Mouse (Mus musculus) CH12.LX (cell line): ENCODE measurements at regions not wholly inside any gene's neighbourhood (a gene's known extent, or its start where the extent isn't known, plus 50 kb on each side); places are given as distances from the start of the nearest gene placed in this dataset.

Experiments
- DNase-seq: peaks from one replicate; pipeline ENCODE4 v3.0.0-alpha.2; 2013; ENCODE audit errors: extremely low read depth
- H3K27ac ChIP-seq: 2 replicates; pipeline ENCODE4 v1.5.1; 2012; ENCODE audit warnings: low read depth, mild to moderate bottlenecking, control low read depth, moderate library complexity; ENCODE audit not compliant: insufficient read depth
- H3K27me3 ChIP-seq: replicated peaks from 2 replicates; pipeline ENCODE3; 2012; ENCODE audit warnings: inconsistent platforms
- H3K36me3 ChIP-seq, 2 experiments: replicated peaks in 1 of 2; 2 replicates each; pipeline versions ENCODE3 to v1.6.1; 2012; ENCODE audit warnings: inconsistent platforms in 1 of 2, low read length in 1 of 2, mild to moderate bottlenecking in 1 of 2, mixed read lengths in 1 of 2, moderate library complexity in 1 of 2; ENCODE audit not compliant: control insufficient read depth in 1 of 2, insufficient read depth in 1 of 2
- H3K4me1 ChIP-seq, 2 experiments: 2 replicates each; pipeline ENCODE4 v1.6.1; 2012; ENCODE audit warnings: inconsistent platforms in 1 of 2, moderate library complexity in 1 of 2; ENCODE audit not compliant: insufficient read depth in 2 of 2, control insufficient read depth in 1 of 2
- H3K4me2 ChIP-seq: 2 replicates; pipeline ENCODE4 v1.6.1; 2012; ENCODE audit warnings: low read depth, mild to moderate bottlenecking, control low read depth; ENCODE audit not compliant: poor library complexity, insufficient read depth, severe bottlenecking
- H3K4me3 ChIP-seq, 3 experiments: fragments of 150-350 bp in 1 of 3; sonication (generic) in 1 of 3; replicated peaks in 1 of 3; 2 replicates each; pipeline versions ENCODE3 to v1.5.1; 2011 to 2012; ENCODE audit warnings: low read depth in 2 of 3, low read length in 2 of 3, mild to moderate bottlenecking in 2 of 3, moderate library complexity in 2 of 3, control low read depth in 1 of 3, improper control_type of control experiment in 1 of 3, inconsistent platforms in 1 of 3, mixed read lengths in 1 of 3; ENCODE audit not compliant: poor library complexity in 1 of 3
- H3K79me2 ChIP-seq: replicated peaks from 2 replicates; pipeline ENCODE4 v1.6.1; 2012; ENCODE audit warnings: mild to moderate bottlenecking, moderate library complexity; ENCODE audit not compliant: control insufficient read depth, poor library complexity, insufficient read depth, severe bottlenecking; ENCODE audit errors: extremely low read depth
- H3K9ac ChIP-seq: 2 replicates; pipeline ENCODE4 v1.6.1; 2012; ENCODE audit warnings: low read depth, mild to moderate bottlenecking, control low read depth, moderate library complexity; ENCODE audit not compliant: insufficient read depth
- H3K9me3 ChIP-seq: replicated peaks from 2 replicates; pipeline ENCODE3; 2012; ENCODE audit warnings: low read length, inconsistent platforms, mixed read lengths
- CHD1 ChIP-seq: IDR thresholded peaks from 2 replicates; pipeline ENCODE4 v1.6.1; 2012; ENCODE audit warnings: low read depth, low read length, improper control_type of control experiment, inconsistent platforms
- CTCF ChIP-seq, 2 experiments: IDR thresholded peaks in 1 of 2; conservative IDR thresholded peaks in 1 of 2; 2 replicates each; pipeline ENCODE4 v1.5.1; 2011 to 2012; ENCODE audit warnings: low read depth in 2 of 2, low read length in 2 of 2, improper control_type of control experiment in 1 of 2, inconsistent platforms in 1 of 2, mild to moderate bottlenecking in 1 of 2, moderate library complexity in 1 of 2
- E2F4 ChIP-seq: IDR thresholded peaks from 2 replicates; pipeline ENCODE4 v1.6.1; 2011; ENCODE audit warnings: low read depth, low read length, improper control_type of control experiment; ENCODE audit not compliant: insufficient replicate concordance
- ELF1 ChIP-seq: IDR thresholded peaks from 2 replicates; pipeline ENCODE4 v1.6.1; 2014; ENCODE audit warnings: low read depth, mild to moderate bottlenecking, inconsistent platforms, low read length, improper control_type of control experiment
- EP300 ChIP-seq: IDR thresholded peaks from 2 replicates; pipeline ENCODE4 v1.6.1; 2011; ENCODE audit warnings: low read length, improper control_type of control experiment
- ETS1 ChIP-seq: conservative IDR thresholded peaks from 2 replicates; pipeline ENCODE4 v1.6.1; 2012; ENCODE audit warnings: low read depth, mild to moderate bottlenecking, inconsistent platforms, low read length, improper control_type of control experiment, moderate library complexity
- IRF4 ChIP-seq: IDR thresholded peaks from 2 replicates; pipeline ENCODE4 v1.6.1; 2014; ENCODE audit warnings: low read depth, mild to moderate bottlenecking, inconsistent platforms, low read length, improper control_type of control experiment
- JUN ChIP-seq: IDR thresholded peaks from 2 replicates; pipeline ENCODE4 v1.6.1; 2011; ENCODE audit warnings: low read depth, mild to moderate bottlenecking, low read length, improper control_type of control experiment, moderate library complexity; ENCODE audit not compliant: insufficient read depth
- JUND ChIP-seq: conservative IDR thresholded peaks from 2 replicates; pipeline ENCODE4 v1.6.1; 2011; ENCODE audit warnings: low read depth, low read length, improper control_type of control experiment
- KAT2A ChIP-seq: IDR thresholded peaks from 2 replicates; pipeline ENCODE4 v1.6.1; 2012; ENCODE audit warnings: low read length, improper control_type of control experiment, inconsistent platforms; ENCODE audit not compliant: insufficient replicate concordance
- MAFK ChIP-seq: IDR thresholded peaks from 2 replicates; pipeline ENCODE4 v1.6.1; 2011; ENCODE audit warnings: low read length, improper control_type of control experiment; ENCODE audit not compliant: insufficient replicate concordance
- MAX ChIP-seq: IDR thresholded peaks from 2 replicates; pipeline ENCODE4 v1.6.1; 2011; ENCODE audit warnings: low read length, improper control_type of control experiment
- MAZ ChIP-seq: IDR thresholded peaks from 2 replicates; pipeline ENCODE4 v1.6.1; 2012; ENCODE audit warnings: low read depth, mild to moderate bottlenecking, inconsistent platforms, low read length, improper control_type of control experiment, moderate library complexity
- MEF2A ChIP-seq: IDR thresholded peaks from 2 replicates; pipeline ENCODE4 v1.6.1; 2014; ENCODE audit warnings: low read depth, mild to moderate bottlenecking, inconsistent platforms, low read length, improper control_type of control experiment, borderline replicate concordance
- MYC ChIP-seq: IDR thresholded peaks from 2 replicates; pipeline ENCODE4 v1.6.1; 2011; ENCODE audit warnings: low read depth, mild to moderate bottlenecking, improper control_type of control experiment, low read length
- NRF1 ChIP-seq: IDR thresholded peaks from 2 replicates; pipeline ENCODE4 v1.6.1; 2014; ENCODE audit warnings: low read depth, mild to moderate bottlenecking, inconsistent platforms, low read length, improper control_type of control experiment, moderate library complexity
- POLR2AphosphoS2 ChIP-seq: IDR thresholded peaks from 2 replicates; pipeline ENCODE4 v1.6.1; 2011; ENCODE audit warnings: low read depth, low read length, improper control_type of control experiment
- RAD21 ChIP-seq: IDR thresholded peaks from 2 replicates; pipeline ENCODE4 v1.6.1; 2011; ENCODE audit warnings: low read depth, mild to moderate bottlenecking, low read length, improper control_type of control experiment, moderate library complexity
- SIN3A ChIP-seq: IDR thresholded peaks from 2 replicates; pipeline ENCODE4 v1.6.1; 2012; ENCODE audit warnings: low read length, improper control_type of control experiment, inconsistent platforms
- TBP ChIP-seq: conservative IDR thresholded peaks from 2 replicates; pipeline ENCODE4 v1.6.1; 2011; ENCODE audit warnings: low read depth, low read length, improper control_type of control experiment
- TCF12 ChIP-seq: IDR thresholded peaks from 2 replicates; pipeline ENCODE4 v1.6.1; 2014; ENCODE audit warnings: low read depth, mild to moderate bottlenecking, inconsistent platforms, low read length, improper control_type of control experiment
- UBTF ChIP-seq: IDR thresholded peaks from 2 replicates; pipeline ENCODE4 v1.6.1; 2012; ENCODE audit warnings: low read depth, mild to moderate bottlenecking, inconsistent platforms, low read length, improper control_type of control experiment, moderate library complexity
- USF1 ChIP-seq: IDR thresholded peaks from 2 replicates; pipeline ENCODE4 v1.6.1; 2014; ENCODE audit warnings: low read depth, mild to moderate bottlenecking, inconsistent platforms, low read length, improper control_type of control experiment
- USF2 ChIP-seq: conservative IDR thresholded peaks from 2 replicates; pipeline ENCODE4 v1.6.1; 2011; ENCODE audit warnings: low read depth, low read length, improper control_type of control experiment
- ZC3H11A ChIP-seq: IDR thresholded peaks from 2 replicates; pipeline ENCODE4 v1.6.1; 2012; ENCODE audit warnings: low read depth, mild to moderate bottlenecking, inconsistent platforms, low read length, improper control_type of control experiment
- ZKSCAN1 ChIP-seq: IDR thresholded peaks from 2 replicates; pipeline ENCODE4 v1.6.1; 2012; ENCODE audit warnings: low read depth, inconsistent platforms, low read length, improper control_type of control experiment, borderline replicate concordance
- ZMIZ1 ChIP-seq: IDR thresholded peaks from 2 replicates; pipeline ENCODE4 v1.6.1; 2012; ENCODE audit warnings: low read depth, mild to moderate bottlenecking, inconsistent platforms, low read length, improper control_type of control experiment
- dilution Hi-C: fragments of 300-500 bp; cut with MboI; formaldehyde crosslinking; loops from 2 replicates; pipeline ENCODE4 v1.14.3; 2020; ENCODE audit warnings: low sequenced_read_pairs; ENCODE audit not compliant: extremely low pct_unique_long_range_greater_than_20kb, extremely low pct_ligation_motif_present
- in situ Hi-C: fragments of 300-500 bp; cut with MboI; formaldehyde crosslinking; loops from 3 replicates; pipeline ENCODE4 v1.14.3; 2019; ENCODE audit warnings: low sequenced_read_pairs, low pct_ligation_motif_present, low pct_unique_long_range_greater_than_20kb, mixed read lengths

- no peak for TF ChIP-seq CTCF (conservative IDR thresholded peaks at IDR 0.05 in 1 of 2, IDR thresholded peaks at IDR 0.05 in 1 of 2; ENCODE audit: low read depth in 2 of 2, low read length in 2 of 2)
- no peak for TF ChIP-seq MEF2A
- TF ChIP-seq ELF1, result no peak
- no peak for TF ChIP-seq KAT2A
- no peak for TF ChIP-seq ETS1
- no peak for TF ChIP-seq CHD1
- no peak for TF ChIP-seq EP300
- no peak for TF ChIP-seq RAD21
- no peak for TF ChIP-seq UBTF
- H3K4me1 ChIP-seq, result peaks cover 8 to 35% of the 10 kb centered on the region in 2 experiments; a peak in 3 of 4 replicates
Measured at GRCm38 (mm10) chr12:15966631-15967030, 149.9 kb upstream of the Trib2 start.

GRCm38 (mm10) chr12:15965921-15966320 is 149.2 kb upstream of the Trib2 start:
- in situ Hi-C loops, result no loop called here
- dilution Hi-C loops, result no loop called here

More at GRCm38 (mm10) chr12:15966631-15967030, 149.9 kb upstream of the Trib2 start:
- H3K79me2 ChIP-seq, result no peaks in the 10 kb centered on the region
- H3K27me3 ChIP-seq, result no peaks in the 10 kb centered on the region
- H3K36me3 ChIP-seq, result no peaks in the 10 kb centered on the region
- H3K4me3 ChIP-seq, result no peak overlapping the region
- no peak overlapping the region for H3K4me2 ChIP-seq
- H3K27ac ChIP-seq, result no peak overlapping the region
- H3K9me3 ChIP-seq, result no peaks in the 10 kb centered on the region
- dilution Hi-C loops, result no loop called here
- no peak overlapping the region for H3K9ac ChIP-seq
- DNase-seq, result no peak
- in situ Hi-C loops, result no loop called here

GRCm38 (mm10) chr12:15964073-15964472 is 147.4 kb upstream of the Trib2 start:
- Histone ChIP-seq H3K9ac (no peak overlapping the region), H3K79me2 (no peaks in the 10 kb centered on the region), H3K9me3 (no peaks in the 10 kb centered on the region), H3K27me3 (no peaks in the 10 kb centered on the region), H3K27ac (no peak overlapping the region), H3K4me3 (no peak overlapping the region), H3K4me2 (no peak overlapping the region), H3K36me3 (no peaks in the 10 kb centered on the region), H3K4me1 (peaks cover 5 to 24% of the 10 kb centered on the region in 2 experiments; a peak in 3 of 4 replicates)
- TF ChIP-seq NRF1, result no peak
- TF ChIP-seq IRF4, result no peak
- no peak for TF ChIP-seq ETS1
- no peak for TF ChIP-seq USF2
- no peak for TF ChIP-seq ZKSCAN1
- TF ChIP-seq SIN3A, result no peak
- TF ChIP-seq MAZ, result no peak
- TF ChIP-seq ZC3H11A, result no peak
- no peak for TF ChIP-seq MAX
- no peak for TF ChIP-seq RAD21
- no peak for TF ChIP-seq CTCF (conservative IDR thresholded peaks at IDR 0.05 in 1 of 2, IDR thresholded peaks at IDR 0.05 in 1 of 2; ENCODE audit: low read depth in 2 of 2, low read length in 2 of 2)
- no peak for TF ChIP-seq MAFK
- no peak for TF ChIP-seq E2F4
- no peak for TF ChIP-seq MEF2A
- TF ChIP-seq TBP, result no peak
- TF ChIP-seq POLR2AphosphoS2, result no peak
- TF ChIP-seq CHD1, result no peak
- no peak for DNase-seq
- dilution Hi-C loops (no loop called here), in situ Hi-C loops (no loop called here)

More at GRCm38 (mm10) chr12:15965921-15966320, 149.2 kb upstream of the Trib2 start:
- no peak for DNase-seq
- Histone ChIP-seq H3K36me3 (no peaks in the 10 kb centered on the region), H3K27me3 (no peaks in the 10 kb centered on the region), H3K4me2 (no peak overlapping the region), H3K9ac (no peak overlapping the region), H3K9me3 (no peaks in the 10 kb centered on the region), H3K27ac (no peak overlapping the region), H3K4me1 (peaks cover 5 to 30% of the 10 kb centered on the region in 2 experiments; a peak in 3 of 4 replicates), H3K79me2 (no peaks in the 10 kb centered on the region), H3K4me3 (no peak overlapping the region)
- TF ChIP-seq ZKSCAN1 (no peak), JUND (no peak), USF2 (no peak), TCF12 (no peak), MEF2A (no peak), JUN (no peak), CHD1 (no peak), ETS1 (no peak), MAX (no peak), EP300 (no peak), USF1 (no peak), MYC (no peak), ZMIZ1 (no peak)
